Mouse (Mus musculus) gastrocnemius, postnatal 10 days (tissue): ENCODE data around the gene Abcg5. TPM values are rescaled to one million over a fixed set of nuclear protein-coding genes. Genes with fewer than 3 reads are reported as not detected.

Source experiments
- DNase-seq: peaks from one replicate; pipeline ENCODE4 v3.0.0; 2021; ENCODE audit warnings: mixed read lengths
- total RNA-seq, 2 experiments: library from RNA; stranded (reverse); gene quantifications; 2 replicates each; pipeline ENCODE4 v1.2.3; 2021

Gene Abcg5
- total RNA-seq, 2 experiments from 2014 or later, result not detected

DNA sequence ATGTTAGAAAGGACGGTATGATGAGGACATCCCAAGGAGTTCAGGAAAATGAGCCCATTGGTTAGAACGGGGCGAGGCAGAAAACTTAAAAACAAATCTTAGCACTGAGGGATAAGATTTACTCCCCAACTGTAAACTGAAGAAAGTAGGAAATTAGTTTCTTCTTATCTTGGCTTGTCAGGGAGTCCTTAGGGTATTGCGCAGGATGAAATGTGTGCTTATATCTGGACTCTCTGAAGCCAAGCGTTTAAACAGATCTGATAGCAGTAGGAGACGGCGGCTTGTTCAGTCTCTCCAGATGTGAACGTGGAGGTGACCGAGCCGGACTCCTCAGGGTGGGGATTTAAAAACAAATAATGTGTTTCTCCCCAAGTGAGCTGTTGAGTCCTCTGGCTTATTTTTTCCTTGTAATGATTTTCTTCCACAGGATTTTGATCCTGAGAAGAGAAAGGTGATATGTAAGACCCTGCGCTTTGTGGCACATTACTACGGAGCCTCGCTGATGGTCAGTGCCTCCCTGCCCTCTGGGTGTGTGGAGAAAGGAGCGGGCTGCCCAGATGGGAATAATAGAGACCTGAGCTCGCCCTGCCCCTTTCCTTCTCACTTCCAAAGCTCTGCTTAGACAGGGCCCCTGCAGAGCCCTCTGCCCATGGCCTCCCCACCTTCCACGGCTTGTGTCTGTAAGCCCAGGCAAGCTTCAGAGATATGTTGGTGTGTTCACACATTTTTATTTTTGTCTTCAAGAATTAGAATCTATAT lies 38.3 kb downstream of the Abcg5 start:
- DNase-seq, result no peak

DNA sequence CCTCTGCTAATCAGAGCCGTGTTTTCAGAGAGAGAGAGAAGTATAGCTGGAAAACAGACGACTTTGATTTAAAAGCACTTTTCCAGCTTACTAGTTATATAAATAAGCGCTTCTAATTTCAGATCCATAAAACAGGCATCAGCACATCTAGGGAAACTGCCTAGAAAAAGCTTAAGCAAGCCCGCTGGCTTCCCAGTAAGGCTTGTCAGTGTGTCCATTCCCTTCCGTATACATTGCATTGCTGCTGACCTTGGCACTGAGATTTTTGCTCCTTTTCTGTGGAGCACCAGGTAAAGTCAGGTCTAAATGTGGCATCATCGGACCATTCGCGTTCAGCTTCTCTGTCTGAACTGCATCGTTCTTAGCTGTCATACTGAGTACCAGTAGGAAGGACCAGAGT lies 40.5 kb downstream of the Abcg5 start:
- no peak for DNase-seq

DNA sequence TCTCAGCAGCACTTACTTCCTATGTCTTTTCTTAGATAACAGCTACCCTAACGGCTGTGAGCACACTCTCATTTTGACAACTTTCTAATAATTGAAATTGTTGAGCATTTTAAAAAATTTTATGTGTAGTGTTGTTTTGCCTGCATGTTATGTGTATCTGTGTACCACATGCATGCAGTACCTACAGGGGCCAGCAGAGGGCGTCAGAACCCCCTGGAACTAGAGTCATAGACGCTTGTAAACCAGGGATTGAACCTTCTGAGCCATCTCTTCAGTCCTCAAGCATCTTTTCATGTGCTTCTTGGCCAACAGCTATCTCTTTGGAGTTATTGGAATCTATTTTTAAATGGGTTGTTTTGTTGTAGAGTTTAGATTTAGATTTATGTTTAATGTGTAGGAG lies 40.9 kb downstream of the Abcg5 start:
- peak; percentile 56 for DNase-seq

DNA sequence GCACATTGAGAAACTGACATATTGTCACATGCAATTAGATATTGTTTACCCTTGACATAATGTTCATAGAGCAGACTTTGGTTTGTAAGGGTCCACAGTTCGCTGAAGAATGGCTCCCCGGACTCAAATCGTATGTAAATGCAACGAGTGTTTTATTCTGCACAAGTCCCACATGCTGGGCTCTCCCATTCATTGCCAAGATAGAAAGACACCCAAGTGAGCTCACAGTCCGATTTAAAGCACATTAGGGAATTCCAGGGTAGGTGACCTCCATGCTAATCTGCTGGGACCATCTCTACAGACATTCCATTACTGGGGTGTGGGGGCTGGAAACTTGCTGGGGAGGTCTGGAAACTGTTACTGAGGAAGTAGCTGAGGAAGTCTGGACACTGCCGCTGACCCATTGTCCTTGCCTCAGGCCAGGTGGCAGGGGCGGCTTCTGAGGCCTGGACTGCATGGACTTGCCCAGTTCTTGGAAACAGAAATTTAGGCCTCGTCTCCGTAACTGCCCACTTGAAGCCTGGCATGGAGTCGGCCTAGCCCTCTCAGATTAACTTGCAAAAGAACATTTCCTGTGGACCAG lies 42.9 kb downstream of the Abcg5 start:
- DNase-seq, result no peak

DNA sequence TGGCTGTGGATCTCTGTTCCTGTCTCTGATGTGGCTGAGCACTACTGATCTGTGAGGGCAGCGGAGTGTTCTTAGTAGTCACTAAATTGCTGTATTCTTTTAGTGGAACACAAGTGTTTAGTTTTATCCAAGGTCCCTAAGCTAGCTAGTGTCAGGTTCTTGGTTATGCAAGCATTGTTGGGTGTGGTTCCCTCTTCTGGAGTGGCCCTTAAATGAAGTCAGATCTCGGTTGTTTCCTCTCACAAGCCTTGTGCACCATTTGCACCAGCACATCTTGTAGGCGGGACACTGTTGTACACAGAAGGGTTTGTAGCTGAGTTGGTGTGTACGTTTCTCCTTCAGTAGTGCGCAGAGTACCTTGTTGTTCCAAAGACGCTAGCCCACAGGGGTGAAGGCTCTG lies 44.8 kb downstream of the Abcg5 start:
- no peak for DNase-seq

- DNase-seq, result no peak
Measured at GRCm38 (mm10) chr17:84636328-84636727, 46.5 kb downstream of the Abcg5 start.

DNA sequence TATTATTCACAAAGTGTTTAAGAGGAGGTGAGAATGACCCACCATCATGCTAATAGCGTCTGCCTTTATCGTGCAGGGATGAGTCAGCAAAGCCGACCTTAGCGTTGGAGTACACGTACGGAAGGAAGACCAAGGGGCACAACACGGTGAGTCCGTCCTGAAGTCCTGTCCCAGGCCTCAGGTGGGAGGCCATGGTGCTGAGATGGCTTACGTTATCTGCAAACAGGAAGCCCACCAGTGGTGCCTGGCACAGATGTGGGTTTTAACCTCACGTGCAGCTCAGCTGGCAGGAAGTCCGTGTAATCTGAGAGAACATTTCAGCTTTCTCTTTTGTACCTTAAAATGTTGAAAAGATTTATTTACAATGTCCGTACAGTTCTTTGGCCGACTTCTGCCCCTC lies 49.4 kb downstream of the Abcg5 start:
- DNase-seq, result no peak

DNA sequence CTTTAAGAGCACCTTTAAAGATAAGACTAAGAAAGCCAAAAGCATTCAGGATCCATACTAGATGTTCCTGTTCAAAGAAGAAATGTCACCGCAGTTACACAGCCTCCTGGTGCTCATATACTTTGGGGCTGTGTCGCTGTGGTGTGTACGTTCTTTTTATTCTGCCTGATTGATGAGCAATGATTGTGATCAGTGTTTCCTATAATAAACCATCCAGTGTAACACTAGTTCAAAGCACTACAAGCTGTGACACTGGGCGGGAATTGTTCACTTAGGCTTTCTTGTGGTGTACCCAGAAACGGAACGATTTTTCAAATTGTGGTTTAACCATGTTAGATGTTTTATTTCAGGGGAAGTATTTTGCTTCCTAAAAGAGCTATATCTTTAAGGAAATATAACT lies 51.0 kb downstream of the Abcg5 start:
- DNase-seq, result no peak

DNA sequence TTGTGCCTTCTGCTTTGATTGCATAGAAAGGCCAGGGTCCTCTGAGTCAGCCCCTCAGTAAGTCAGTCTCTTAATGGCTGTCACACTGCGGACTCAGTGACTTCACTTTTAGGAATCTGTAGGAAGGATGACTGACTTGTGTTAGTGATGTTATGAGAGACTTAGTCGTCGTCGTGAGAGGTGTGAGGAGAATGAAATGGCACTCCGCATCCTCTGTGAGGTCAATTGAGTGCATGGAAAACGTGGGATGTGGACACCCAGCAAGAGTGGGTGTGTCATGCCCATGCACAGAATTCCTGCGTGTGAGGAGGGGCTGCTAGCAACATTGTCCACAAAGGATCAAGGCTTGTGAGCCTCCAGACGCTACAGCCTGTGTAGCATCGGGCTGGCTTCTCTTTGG lies 54.2 kb downstream of the Abcg5 start:
- no peak for DNase-seq

DNA sequence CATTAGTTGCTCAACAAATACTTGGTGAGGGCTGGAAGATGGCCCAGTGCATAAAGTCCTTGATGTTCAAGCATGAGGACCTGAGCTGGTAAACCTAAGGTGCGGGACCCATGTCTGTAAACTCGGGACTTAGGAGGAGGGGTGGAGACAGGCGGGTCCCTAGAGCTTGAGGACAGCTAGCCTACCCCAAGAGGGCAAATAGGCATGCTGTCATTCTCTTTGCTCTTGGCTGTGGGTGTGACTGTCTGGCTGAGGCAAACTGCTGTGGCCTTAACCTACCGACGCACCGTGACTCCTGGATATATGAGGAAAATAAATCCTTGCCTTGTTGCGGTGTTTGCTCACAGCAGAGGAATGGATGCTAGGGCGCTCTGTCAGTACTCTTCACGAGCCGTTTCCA lies 55.1 kb downstream of the Abcg5 start:
- no peak for DNase-seq

DNA sequence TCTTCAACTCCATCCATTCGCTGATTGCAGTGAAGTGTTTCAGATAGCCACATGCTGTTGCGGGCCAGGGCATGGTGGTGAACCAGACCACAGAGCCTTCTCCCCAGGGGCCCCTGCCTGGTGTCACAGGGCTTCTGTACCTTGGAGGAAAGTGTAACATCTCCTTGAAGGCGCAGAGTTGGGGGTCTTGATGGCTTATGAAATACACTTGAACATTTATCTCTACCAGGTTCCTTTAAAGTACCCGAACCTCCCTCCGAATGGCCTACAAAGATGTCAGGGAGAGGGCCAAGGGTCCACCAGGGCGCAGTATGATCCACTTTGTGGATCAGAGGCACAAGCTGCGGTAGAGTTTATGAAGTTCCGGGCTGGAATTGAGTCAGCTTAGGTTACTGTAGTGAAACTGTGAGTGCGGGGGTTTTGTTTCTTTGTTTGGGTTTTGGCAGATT lies 55.9 kb downstream of the Abcg5 start:
- no peak for DNase-seq

- peak; percentile 90 for DNase-seq
Measured at GRCm38 (mm10) chr17:84626276-84626856, 56.4 kb downstream of the Abcg5 start, which contains the start of gene Dync2li1. Dync2li1 (plus strand) TSS chr17:84626496.

- DNase-seq, result no peak
Measured at GRCm38 (mm10) chr17:84622873-84623272, 59.9 kb downstream of the Abcg5 start.

DNA sequence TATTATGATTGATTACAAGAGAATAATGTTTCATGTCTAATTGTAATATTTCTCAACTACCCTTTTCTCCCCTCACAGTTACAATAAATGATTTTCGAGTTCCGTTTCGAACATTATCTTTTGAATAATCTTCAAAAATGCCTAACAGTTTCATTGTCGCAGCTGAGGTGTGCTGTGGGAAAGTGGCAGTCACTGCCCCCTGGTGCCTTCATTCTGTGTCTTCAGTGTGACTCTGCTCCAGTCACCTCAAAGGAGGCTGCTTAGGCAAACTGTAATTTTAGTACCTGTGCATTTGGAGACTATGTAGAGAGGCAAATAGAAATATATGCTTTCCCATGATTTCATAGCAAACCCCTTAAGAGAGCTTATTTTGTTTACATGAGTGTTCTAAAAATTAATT lies 60.8 kb downstream of the Abcg5 start:
- no peak for DNase-seq

DNA sequence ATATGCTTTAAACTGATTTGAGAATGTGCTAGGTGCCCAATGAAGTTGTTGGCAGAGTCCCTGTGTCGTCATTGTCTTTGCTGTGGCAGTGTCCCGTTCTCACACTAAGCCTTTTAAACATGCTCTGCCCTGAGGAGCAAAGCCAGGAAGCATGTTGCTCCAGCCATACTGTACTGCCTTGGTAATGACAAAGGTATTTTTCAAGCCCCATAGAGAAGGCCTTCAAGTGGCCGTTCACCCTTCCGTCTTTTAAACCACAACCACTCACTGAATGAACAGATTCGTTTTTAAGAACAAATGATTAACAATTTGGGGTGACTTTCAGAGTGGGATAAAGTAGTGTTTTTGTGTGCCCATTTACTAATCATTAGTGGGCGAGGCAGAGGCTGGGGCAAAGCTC lies 61.6 kb downstream of the Abcg5 start:
- no peak for DNase-seq

GRCm38 (mm10) chr17:84620610-84621009 lies 62.2 kb downstream of the Abcg5 start:
- DNase-seq, result no peak

DNA sequence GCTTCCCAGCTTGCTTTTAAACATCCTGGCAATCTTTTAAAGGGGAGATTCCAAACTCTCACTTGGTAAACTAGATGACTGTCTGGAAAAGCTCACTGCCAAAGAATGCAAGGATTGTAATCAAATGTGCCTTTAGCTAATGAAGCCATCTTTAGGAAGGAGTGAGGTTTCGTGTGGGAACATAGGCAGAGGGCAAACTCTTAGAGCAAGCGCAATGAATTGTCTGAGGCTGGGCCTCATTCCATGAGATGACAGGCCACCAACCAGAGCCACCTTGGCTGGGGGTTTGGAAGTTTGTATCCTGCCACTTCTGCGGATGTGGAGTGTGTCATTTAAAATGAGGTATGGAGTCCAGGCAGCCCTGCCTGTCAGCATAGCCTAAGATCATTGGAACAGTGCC lies 62.7 kb downstream of the Abcg5 start:
- no peak for DNase-seq

DNA sequence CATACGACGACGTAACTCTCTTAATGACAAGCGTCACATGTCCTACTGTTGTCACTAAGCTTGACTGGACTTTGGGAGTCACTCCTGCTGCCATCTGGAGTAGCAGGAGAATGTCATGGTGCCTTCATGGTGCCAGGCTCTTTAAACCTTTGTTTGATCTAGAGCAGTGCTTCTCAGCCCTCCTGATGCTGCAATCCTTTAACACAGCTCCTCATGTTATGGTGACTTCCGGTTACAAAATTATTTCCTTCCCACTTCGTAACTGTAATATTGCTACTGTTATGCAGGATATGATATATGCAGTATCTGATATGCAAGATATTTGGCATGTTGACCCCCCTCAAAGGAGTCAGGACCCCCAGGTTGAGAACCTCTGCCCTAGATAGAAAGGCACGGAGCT lies 63.7 kb downstream of the Abcg5 start:
- no peak for DNase-seq

DNA sequence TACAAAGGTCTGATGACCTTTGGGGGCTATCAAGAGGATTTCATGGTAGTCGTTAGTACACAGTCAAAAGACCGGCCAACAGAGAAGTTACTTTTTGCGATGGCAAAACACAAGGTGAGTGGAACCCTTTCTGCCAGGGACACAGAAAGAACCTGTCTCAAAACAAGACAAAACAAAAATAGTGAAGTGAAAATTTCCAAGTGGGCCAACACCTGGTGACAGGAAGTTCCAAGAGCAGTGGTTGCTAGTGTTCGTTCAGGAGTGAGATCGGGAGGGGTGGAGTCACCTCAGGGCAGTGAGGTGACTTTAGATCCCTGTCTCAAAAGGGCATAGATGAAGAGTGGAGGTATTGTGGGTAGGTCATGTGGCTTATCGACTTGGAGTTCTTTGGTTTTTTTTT lies 64.9 kb downstream of the Abcg5 start:
- DNase-seq, result no peak

- DNase-seq, result no peak
Measured at GRCm38 (mm10) chr17:84616526-84617074, 66.2 kb downstream of the Abcg5 start.

DNA sequence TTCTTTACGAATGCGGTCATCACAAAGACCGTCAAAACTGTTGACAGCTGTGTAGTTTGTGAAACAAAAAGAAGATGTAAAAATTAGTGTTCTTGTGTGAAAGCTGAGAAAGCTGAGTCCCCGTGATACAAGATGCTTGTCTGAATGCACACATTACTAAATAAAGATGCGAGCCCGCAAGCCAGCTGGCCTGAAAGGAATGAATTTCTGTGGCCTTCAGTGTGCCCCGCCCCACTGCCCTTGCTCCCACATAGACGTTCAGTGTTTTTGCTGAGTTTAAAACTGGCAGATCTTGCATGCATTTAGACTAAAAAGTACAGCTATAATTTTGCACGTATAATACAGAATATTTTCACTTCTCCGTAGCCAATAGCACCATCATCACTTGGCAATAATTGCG lies 67.0 kb downstream of the Abcg5 start:
- DNase-seq, result no peak

DNA sequence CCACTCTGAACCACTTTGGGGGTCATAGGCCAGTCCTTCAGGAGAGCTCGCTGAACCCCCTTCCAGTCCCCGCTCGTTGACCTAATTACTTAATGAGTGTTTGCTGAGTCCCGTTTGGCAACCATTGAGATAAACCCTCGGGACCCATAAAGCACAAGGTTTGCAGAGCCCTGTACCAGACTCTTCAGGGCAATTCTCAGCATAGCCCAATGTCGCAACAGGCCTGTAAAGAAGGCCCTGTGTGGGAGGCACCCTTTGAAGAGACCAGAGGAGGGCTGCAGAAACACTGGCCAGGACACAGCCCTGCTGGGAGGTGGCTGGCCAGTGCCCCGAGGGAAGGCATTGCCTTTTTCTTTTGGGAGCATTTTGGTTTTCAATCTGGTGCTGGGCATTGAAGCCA lies 70.8 kb downstream of the Abcg5 start:
- no peak for DNase-seq

DNA sequence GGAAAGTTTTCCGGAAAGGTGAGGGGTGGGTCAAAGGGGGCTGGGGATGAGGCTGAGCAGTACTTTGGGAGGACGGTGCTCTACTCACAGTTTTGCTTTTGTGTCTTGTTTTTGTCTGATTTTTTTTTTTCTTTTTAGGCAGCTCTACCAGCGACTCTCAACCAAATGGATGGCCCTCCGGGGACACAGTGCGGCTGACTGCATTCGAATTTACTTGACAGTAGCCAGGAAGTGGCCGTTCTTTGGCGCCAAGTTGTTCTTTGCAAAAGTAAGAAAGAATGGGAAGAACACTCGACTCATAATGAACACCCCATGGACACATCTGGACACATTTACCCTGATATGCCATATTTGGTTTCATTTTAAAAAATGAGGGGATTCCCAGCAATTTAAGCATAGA lies 71.3 kb downstream of the Abcg5 start:
- DNase-seq, result peak; percentile 42

DNA sequence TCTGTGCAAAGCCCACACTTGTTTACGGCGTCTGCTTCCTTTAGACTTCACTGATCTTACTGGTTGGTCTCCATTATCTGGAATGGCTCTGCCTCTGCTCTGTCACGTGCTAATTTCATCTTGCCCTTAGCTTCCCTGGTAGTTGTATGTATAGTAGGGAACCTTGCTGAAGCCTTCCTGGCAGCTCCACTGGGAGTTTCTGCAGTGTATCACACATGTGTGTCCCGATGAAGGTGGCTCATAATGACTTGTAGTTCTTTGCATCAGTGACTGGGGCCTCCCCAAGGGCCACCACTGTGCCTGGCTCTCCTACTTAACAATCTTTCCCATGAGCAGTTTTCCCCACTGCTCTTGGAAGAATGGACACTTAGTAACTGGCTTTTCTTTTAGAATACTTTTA lies 74.2 kb downstream of the Abcg5 start:
- no peak for DNase-seq
